Mouse (Mus musculus) neural tube, embryonic 15.5 days (tissue): ENCODE data around the gene Abhd12b. TPM values are rescaled to one million over a fixed set of nuclear protein-coding genes. Genes with fewer than 3 reads are reported as not detected.

Source experiments
- ATAC-seq: fragments of 200-750 bp; cut with Nextera tagmentation; 2 replicates; pipeline ENCODE4 v1.8.0; 2017; ENCODE audit warnings: mild to moderate bottlenecking, moderate TSS enrichment, moderate library complexity; ENCODE audit not compliant: low FRiP score
- H3K27ac ChIP-seq: fragments of 300-500 bp; sonication (generic); replicated peaks from 2 replicates; pipeline ENCODE4 v1.5.1; 2015; ENCODE audit warnings: mild to moderate bottlenecking, inconsistent platforms
- H3K27me3 ChIP-seq: fragments of 300-500 bp; sonication (generic); replicated peaks from 2 replicates; pipeline ENCODE4 v1.6.1; 2015; ENCODE audit warnings: inconsistent platforms
- H3K36me3 ChIP-seq: fragments of 300-500 bp; sonication (generic); 2 replicates; pipeline ENCODE4 v1.6.1; 2015; ENCODE audit warnings: inconsistent platforms
- H3K4me1 ChIP-seq: fragments of 300-500 bp; sonication (generic); 2 replicates; pipeline ENCODE4 v1.6.1; 2015; ENCODE audit warnings: inconsistent platforms
- H3K4me2 ChIP-seq: fragments of 300-500 bp; sonication (generic); 2 replicates; pipeline ENCODE4 v1.6.1; 2015; ENCODE audit warnings: inconsistent platforms, mild to moderate bottlenecking, moderate library complexity
- H3K4me3 ChIP-seq: fragments of 300-500 bp; sonication (generic); replicated peaks from 2 replicates; pipeline ENCODE4 v1.5.1; 2015; ENCODE audit warnings: mild to moderate bottlenecking, inconsistent platforms
- H3K9ac ChIP-seq: fragments of 300-500 bp; sonication (generic); replicated peaks from 2 replicates; pipeline ENCODE4 v1.6.1; 2015; ENCODE audit warnings: mild to moderate bottlenecking, inconsistent platforms
- H3K9me3 ChIP-seq: fragments of 300-500 bp; sonication (generic); replicated peaks from 2 replicates; pipeline ENCODE4 v1.6.1; 2016; ENCODE audit warnings: inconsistent platforms
- WGBS: fragments of 180-500 bp; shearing (Covaris S2); methylation state at CpG from one replicate; pipeline ENCODE4 v1.1.7; 2015; ENCODE audit warnings: mixed read lengths; 5-methylcytosine and 5-hydroxymethylcytosine counted together
- polyA plus RNA-seq: library from polyadenylated mRNA; unstranded; fragments of >200 nt; fragmentation: Nextera tagmentation; extraction: Ambion mirVana; gene quantifications from 2 replicates; pipeline ENCODE4 v1.2.1, GENCODE M21; 2015

Gene Abhd12b
- polyA plus RNA-seq, 1 experiment from 2014 or later, result 0.20 TPM

GRCm38 (mm10) chr12:70214281-70214680, 60.3 kb downstream of the Abhd12b start:
- no peaks in the 10 kb centered on the region for H3K27me3 ChIP-seq
- no peak overlapping the region for H3K27ac ChIP-seq
- no peak for ATAC-seq
- WGBS, result 85% methylated on average over 8 of the region's 8 CpGs
- no peak overlapping the region for H3K9ac ChIP-seq
- no peaks in the 10 kb centered on the region for H3K36me3 ChIP-seq
- no peaks in the 10 kb centered on the region; the same call in 1 of the 2 replicates for H3K4me1 ChIP-seq
- H3K9me3 ChIP-seq, result no peaks in the 10 kb centered on the region
- H3K4me3 ChIP-seq, result no peak overlapping the region
- no peak overlapping the region for H3K4me2 ChIP-seq

DNA sequence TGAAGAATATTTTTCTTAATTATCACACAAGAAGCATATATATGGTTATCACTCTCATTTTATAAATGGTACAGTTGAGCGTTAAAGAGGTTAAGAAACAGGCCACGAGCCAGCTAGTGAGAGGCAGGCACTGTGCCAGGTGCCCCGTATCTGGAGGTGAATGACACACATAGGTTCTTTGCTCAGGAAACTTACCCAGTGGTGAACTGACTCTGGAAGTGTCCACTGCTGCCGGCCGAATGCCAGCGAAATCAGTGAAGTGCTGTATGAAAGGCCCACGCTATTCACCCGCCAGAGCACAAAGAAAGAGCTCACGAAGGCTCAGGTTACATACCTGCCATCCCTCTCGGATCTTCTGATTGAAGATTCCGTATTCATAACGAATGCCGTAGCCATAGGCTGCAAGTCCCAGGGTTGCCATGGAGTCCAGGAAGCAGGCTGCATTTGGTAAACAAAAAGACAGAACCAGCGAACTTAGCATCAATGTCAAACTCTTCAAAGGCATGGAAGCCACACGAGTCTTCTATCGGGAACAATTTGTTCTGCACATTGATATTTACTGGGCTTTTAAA, 62.4 kb downstream of the Abhd12b start:
- Histone ChIP-seq H3K9ac (no peak overlapping the region), H3K27me3 (no peaks in the 10 kb centered on the region), H3K9me3 (no peaks in the 10 kb centered on the region), H3K4me1 (no peaks in the 10 kb centered on the region; the same call in 1 of the 2 replicates), H3K36me3 (no peaks in the 10 kb centered on the region), H3K4me3 (no peak overlapping the region), H3K27ac (no peak overlapping the region), H3K4me2 (no peak overlapping the region)
- no peak for ATAC-seq
- WGBS, result 63% methylated on average over 16 of the region's 16 CpGs

DNA sequence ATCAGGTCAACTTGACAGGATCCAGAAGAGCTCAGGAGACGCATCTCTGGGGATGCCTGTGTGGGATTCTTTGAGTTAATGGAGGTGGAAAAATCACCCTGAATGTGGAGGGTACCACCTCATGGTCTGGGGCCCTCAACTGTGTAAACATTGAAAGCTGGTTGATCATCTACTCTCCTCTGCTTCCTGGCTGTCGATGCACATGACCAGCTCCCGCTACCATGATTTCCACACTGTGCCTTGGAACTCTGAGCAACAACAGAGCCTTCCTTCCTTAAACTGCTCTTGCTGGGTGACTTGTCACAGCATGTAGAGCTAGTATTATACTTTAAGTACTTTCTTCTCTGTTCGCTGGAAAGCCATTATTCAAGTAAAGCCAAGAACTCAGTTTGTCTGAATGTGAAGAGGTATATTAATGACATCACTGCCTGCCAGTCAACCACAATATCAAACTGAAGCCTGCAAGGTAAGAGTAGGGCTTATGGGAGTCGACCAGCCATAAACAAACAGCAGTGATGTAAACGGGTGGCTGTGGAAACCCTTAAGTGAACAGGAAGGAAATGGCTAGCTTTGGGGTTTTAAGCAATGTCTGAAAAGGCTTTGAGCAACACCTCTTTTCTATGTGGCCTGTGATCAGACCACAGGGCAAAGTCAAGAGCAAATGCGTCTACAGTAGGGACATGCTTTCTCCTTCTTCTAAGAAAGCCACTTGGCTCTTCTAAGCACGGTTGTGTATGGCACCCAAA, 65.0 kb downstream of the Abhd12b start:
- no peak overlapping the region for H3K27ac ChIP-seq
- no peaks in the 10 kb centered on the region; the same call in 1 of the 2 replicates for H3K4me1 ChIP-seq
- no peak overlapping the region for H3K9ac ChIP-seq
- no peak for ATAC-seq
- H3K36me3 ChIP-seq, result no peaks in the 10 kb centered on the region
- 86% methylated on average over 8 of the region's 8 CpGs for WGBS
- H3K4me3 ChIP-seq, result no peak overlapping the region
- no peaks in the 10 kb centered on the region for H3K9me3 ChIP-seq
- H3K4me2 ChIP-seq, result no peak overlapping the region
- no peaks in the 10 kb centered on the region for H3K27me3 ChIP-seq

- Histone ChIP-seq H3K27me3 (0 out of 2 replicates have a peak, but pooled peaks cover 4% of the 10 kb centered on the region), H3K9ac (no peak overlapping the region), H3K4me2 (no peak overlapping the region), H3K36me3 (no peaks in the 10 kb centered on the region), H3K4me3 (no peak overlapping the region), H3K4me1 (no peaks in the 10 kb centered on the region; the same call in 1 of the 2 replicates), H3K9me3 (no peaks in the 10 kb centered on the region), H3K27ac (no peak overlapping the region)
- no peak for ATAC-seq
- 78% methylated on average over 5 of the region's 5 CpGs for WGBS
These were observed 67.5 kb downstream of the Abhd12b start for GRCm38 (mm10) chr12:70221425-70221824.

DNA sequence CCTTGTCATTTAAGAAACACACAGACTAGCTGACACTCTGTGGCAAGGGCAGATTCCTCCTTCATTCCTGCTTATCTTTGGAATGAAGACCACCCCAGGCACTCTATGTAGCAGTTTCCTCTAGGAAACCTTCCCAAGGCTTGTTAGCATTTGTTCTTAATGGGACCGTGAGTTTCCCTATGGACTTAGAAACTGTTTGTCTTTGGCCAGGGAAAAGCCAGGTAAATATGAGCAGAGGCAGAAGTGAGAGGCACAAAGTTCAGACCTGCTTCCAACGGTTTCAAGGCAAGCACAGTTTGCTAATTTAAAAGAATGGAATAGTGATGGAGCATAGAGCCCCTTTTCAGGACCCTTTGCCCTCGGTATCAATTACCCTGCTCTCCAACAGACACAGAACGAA, 69.4 kb downstream of the Abhd12b start:
- no peak overlapping the region for H3K4me2 ChIP-seq
- H3K4me3 ChIP-seq, result no peak overlapping the region
- 75% methylated on average over 4 of the region's 4 CpGs for WGBS
- H3K36me3 ChIP-seq, result no peaks in the 10 kb centered on the region
- no peak overlapping the region for H3K27ac ChIP-seq
- ATAC-seq, result no peak
- peaks cover 14% of the 10 kb centered on the region for H3K4me1 ChIP-seq
- 0 out of 2 replicates have a peak, but pooled peaks cover 4% of the 10 kb centered on the region for H3K27me3 ChIP-seq
- H3K9me3 ChIP-seq, result no peaks in the 10 kb centered on the region
- H3K9ac ChIP-seq, result no peak overlapping the region

DNA sequence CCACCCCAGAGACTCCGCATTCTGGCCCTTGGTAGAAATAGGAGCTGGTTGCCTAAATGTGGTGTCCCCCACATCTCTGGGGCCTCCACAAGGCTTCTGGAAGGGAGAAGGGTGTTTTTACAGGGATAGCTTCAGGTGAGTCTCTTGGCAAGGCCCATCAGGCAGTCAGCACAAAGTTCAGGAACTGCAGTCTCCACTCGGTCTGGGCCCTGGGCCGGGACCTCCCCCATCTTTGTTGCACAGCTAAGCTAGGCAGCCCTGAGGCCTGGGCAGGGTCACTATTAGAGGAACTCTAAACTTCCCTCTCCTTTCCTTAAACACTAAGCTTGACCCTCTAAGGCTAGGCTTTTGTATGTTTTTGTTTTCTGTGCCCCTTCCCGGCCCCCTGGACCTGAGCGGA, 72.7 kb downstream of the Abhd12b start:
- H3K9ac ChIP-seq, result peak overlapping the region; percentile 59
- H3K9me3 ChIP-seq, result no peaks in the 10 kb centered on the region
- H3K4me3 ChIP-seq, result peak overlapping the region; percentile 47
- H3K36me3 ChIP-seq, result no peaks in the 10 kb centered on the region
- ATAC-seq, result no peak
- peaks cover 14% of the 10 kb centered on the region for H3K4me1 ChIP-seq
- no peak overlapping the region for H3K27ac ChIP-seq
- 0 out of 2 replicates have a peak, but pooled peaks cover 4% of the 10 kb centered on the region for H3K27me3 ChIP-seq
- WGBS, result 38% methylated on average over 5 of the region's 5 CpGs
- peak overlapping the region; percentile 94 for H3K4me2 ChIP-seq

GRCm38 (mm10) chr12:70227121-70227932, 73.4 kb downstream of the Abhd12b start:
- no peaks in the 10 kb centered on the region for H3K9me3 ChIP-seq
- ATAC-seq, result peak; percentile 78
- H3K4me2 ChIP-seq, result peak overlapping the region; percentile 94
- H3K9ac ChIP-seq, result peak overlapping the region; percentile 59
- H3K27ac ChIP-seq, result 0 out of 2 replicates have a peak overlapping the region, but pooled peaks have one; percentile 9
- 0 out of 2 replicates have a peak, but pooled peaks cover 4% of the 10 kb centered on the region for H3K27me3 ChIP-seq
- H3K4me3 ChIP-seq, result peak overlapping the region; percentile 47
- H3K36me3 ChIP-seq, result no peaks in the 10 kb centered on the region
- H3K4me1 ChIP-seq, result peaks cover 14% of the 10 kb centered on the region
- under 1% methylated on average over 50 of the region's 52 CpGs for WGBS

DNA sequence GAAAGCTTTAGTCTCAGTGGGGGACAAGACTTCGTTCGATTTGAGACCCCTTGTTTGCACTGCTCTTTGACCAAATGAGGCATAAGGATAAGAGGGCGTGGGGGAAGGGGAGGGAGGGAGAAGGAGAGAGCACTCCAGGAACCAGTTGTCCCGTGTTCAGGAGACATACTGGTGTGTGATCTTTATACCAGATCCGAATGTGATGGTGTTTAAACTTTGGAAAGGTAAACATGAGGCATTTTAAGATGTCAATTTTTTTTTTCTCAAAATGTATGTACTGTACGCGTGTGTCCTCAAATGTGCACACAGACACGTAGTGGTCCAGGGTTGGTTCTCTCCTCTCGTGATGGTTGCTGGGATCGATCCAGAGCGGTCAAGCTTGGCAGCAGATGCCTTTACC, 74.2 kb downstream of the Abhd12b start:
- H3K4me2 ChIP-seq, result peak overlapping the region; percentile 94; the same call in 1 of the 2 replicates

GRCm38 (mm10) chr12:70231294-70231693, 77.4 kb downstream of the Abhd12b start, which contains the start of gene Pygl:
Gene Pygl, minus strand, starts transcription at chr12:70231488.
- Histone ChIP-seq H3K4me3 (no peak within 1 kb of the TSS), H3K27ac (no peak within 1 kb of the TSS; the same call in 1 of the 2 replicates), H3K4me2 (no peak within 1 kb of the TSS), H3K4me1 (peaks cover 19% of the 10 kb centered on the region), H3K9me3 (no peaks in the 10 kb centered on the region), H3K36me3 (no peaks in the 10 kb centered on the region), H3K9ac (no peak within 1 kb of the TSS), H3K27me3 (no peaks in the 10 kb centered on the region)
- no peak for ATAC-seq
- WGBS, result 90% methylated on average over 2 of the region's 2 CpGs

More for the DNA sequence above, 74.2 kb downstream of the Abhd12b start:
- Histone ChIP-seq H3K4me3 (no peak overlapping the region), H3K27ac (no peak overlapping the region), H3K4me1 (peaks cover 14% of the 10 kb centered on the region), H3K9ac (no peak overlapping the region), H3K27me3 (0 out of 2 replicates have a peak, but pooled peaks cover 4% of the 10 kb centered on the region), H3K36me3 (no peaks in the 10 kb centered on the region), H3K9me3 (no peaks in the 10 kb centered on the region)
- ATAC-seq, result no peak
- 72% methylated on average over 11 of the region's 11 CpGs for WGBS

- Histone ChIP-seq H3K36me3 (no peaks in the 10 kb centered on the region), H3K9me3 (no peaks in the 10 kb centered on the region), H3K4me2 (no peak overlapping the region), H3K4me3 (no peak overlapping the region), H3K27ac (no peak overlapping the region), H3K9ac (no peak overlapping the region), H3K27me3 (no peaks in the 10 kb centered on the region), H3K4me1 (peaks cover 13% of the 10 kb centered on the region)
- ATAC-seq, result no peak
- 44% methylated on average over 5 of the region's 5 CpGs for WGBS
These were observed 78.1 kb downstream of the Abhd12b start for GRCm38 (mm10) chr12:70232020-70232544.
